Mouse (Mus musculus): Measurements from ENCODE around the gene Cntfr. TPM values are rescaled to one million over a fixed set of nuclear protein-coding genes. Genes with fewer than 3 reads are reported as not detected.

The Cntfr gene
- total and polyA plus RNA-seq, 2 experiments from 2014 or later, result 0.38 TPM; not detected in 1

GRCm38 (mm10) chr4:41682789-41683188, 14.1 kb downstream of the Cntfr start:
- Histone ChIP-seq H3K27me3 (ENCODE audit: control insufficient read depth, insufficient read depth, low read length) (peaks cover 14% of the 10 kb centered on the region), H3K9me3 (replicated peaks; ENCODE audit: control insufficient read depth, low read length) (no peaks in the 10 kb centered on the region), H3K4me1 (ENCODE audit: control insufficient read depth, insufficient read depth) (peaks cover 8% of the 10 kb centered on the region; the same call in 1 of the 2 replicates), H3K9ac (replicated peaks; ENCODE audit: low read depth, low read length) (no peak overlapping the region), H3K4me3 (ENCODE audit: low read depth, low read length) (no peak overlapping the region), H3K27ac (ENCODE audit: low read depth) (no peak overlapping the region), H3K36me3 (replicated peaks; ENCODE audit: control insufficient read depth, insufficient read depth, low read length) (no peaks in the 10 kb centered on the region), H3K4me2 (ENCODE audit: low read depth, low read length) (no peak overlapping the region)
- WGBS, result 46% methylated on average over 6 of the region's 6 CpGs
- peak; percentile 2 for DNase-seq (ENCODE audit: low spot score)
- ATAC-seq (ENCODE audit: insufficient read depth, low read depth), result no peak
- TF ChIP-seq CTCF (IDR thresholded peaks at IDR 0.05; ENCODE audit: low read depth) (no peak), EP300 (IDR thresholded peaks at IDR 0.05; ENCODE audit: low read depth) (no peak)

- Histone ChIP-seq H3K36me3 (replicated peaks; ENCODE audit: control insufficient read depth, insufficient read depth, low read length) (no peaks in the 10 kb centered on the region), H3K4me1 (ENCODE audit: control insufficient read depth, insufficient read depth) (peaks cover 10% of the 10 kb centered on the region), H3K4me2 (ENCODE audit: low read depth, low read length) (no peak overlapping the region), H3K4me3 (ENCODE audit: low read depth, low read length) (no peak overlapping the region), H3K27me3 (ENCODE audit: control insufficient read depth, insufficient read depth, low read length) (peaks cover 16% of the 10 kb centered on the region), H3K9ac (replicated peaks; ENCODE audit: low read depth, low read length) (no peak overlapping the region), H3K27ac (ENCODE audit: low read depth) (no peak overlapping the region), H3K9me3 (replicated peaks; ENCODE audit: control insufficient read depth, low read length) (no peaks in the 10 kb centered on the region)
- DNase-seq (ENCODE audit: low spot score) (peak; percentile 3), ATAC-seq (ENCODE audit: insufficient read depth, low read depth) (no peak)
- TF ChIP-seq CTCF (IDR thresholded peaks at IDR 0.05; ENCODE audit: low read depth), result no peak
- no peak for TF ChIP-seq EP300 (IDR thresholded peaks at IDR 0.05; ENCODE audit: low read depth)
- 63% methylated on average over 10 of the region's 10 CpGs for WGBS
Measured at GRCm38 (mm10) chr4:41681947-41682346, 14.9 kb downstream of the Cntfr start.

DNA sequence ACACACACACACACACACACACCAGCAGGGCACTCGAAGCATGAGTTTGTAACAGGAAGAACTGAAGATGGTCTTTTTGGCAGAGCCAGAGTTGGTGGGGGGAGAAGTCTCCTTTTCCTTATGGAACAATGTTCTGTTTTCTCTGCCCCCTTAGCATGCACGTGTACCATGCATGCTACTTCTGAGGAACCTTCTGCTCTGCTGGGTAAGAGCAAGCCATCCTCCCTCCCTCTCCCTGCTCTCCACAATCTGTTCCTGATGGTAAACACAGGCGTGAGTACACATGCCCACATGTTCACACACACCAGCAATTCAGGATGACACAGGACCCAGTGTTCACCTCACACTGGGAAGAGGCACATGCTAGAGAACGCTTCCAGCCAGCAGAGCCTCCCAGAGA, 15.7 kb downstream of the Cntfr start:
- no peak overlapping the region for H3K4me2 ChIP-seq (ENCODE audit: low read depth, low read length)
- H3K27ac ChIP-seq (ENCODE audit: low read depth), result no peak overlapping the region
- no peaks in the 10 kb centered on the region for H3K9me3 ChIP-seq (replicated peaks; ENCODE audit: control insufficient read depth, low read length)
- no peaks in the 10 kb centered on the region for H3K36me3 ChIP-seq (replicated peaks; ENCODE audit: control insufficient read depth, insufficient read depth, low read length)
- TF ChIP-seq EP300 (IDR thresholded peaks at IDR 0.05; ENCODE audit: low read depth), result no peak
- TF ChIP-seq CTCF (IDR thresholded peaks at IDR 0.05; ENCODE audit: low read depth), result no peak
- H3K4me1 ChIP-seq (ENCODE audit: control insufficient read depth, insufficient read depth), result peaks cover 12% of the 10 kb centered on the region
- ATAC-seq (ENCODE audit: insufficient read depth, low read depth) (no peak), DNase-seq (ENCODE audit: low spot score) (no peak)
- H3K4me3 ChIP-seq (ENCODE audit: low read depth, low read length), result no peak overlapping the region
- no peak overlapping the region for H3K9ac ChIP-seq (replicated peaks; ENCODE audit: low read depth, low read length)
- 71% methylated on average over 4 of the region's 4 CpGs for WGBS
- peaks cover 24% of the 10 kb centered on the region for H3K27me3 ChIP-seq (ENCODE audit: control insufficient read depth, insufficient read depth, low read length)

DNA sequence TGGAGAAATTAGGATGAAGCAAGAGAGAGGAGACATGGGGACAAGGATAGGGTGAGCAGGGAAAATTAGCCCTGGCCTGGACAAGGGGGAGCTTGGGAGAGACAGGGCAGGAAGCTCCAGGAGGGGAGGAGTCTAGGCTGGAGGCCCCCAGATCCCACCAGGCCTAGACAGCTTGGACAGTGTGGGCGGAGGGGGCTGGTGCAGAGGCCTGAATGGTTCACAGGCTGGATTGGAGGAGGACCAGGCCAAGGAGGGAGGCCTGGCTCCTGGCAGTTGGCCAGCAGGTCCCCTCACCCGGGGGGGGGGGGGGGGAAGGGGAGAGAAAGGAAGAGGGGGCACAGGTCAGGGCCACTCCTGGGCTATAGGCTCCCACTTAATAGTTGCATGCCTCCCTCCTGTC, 17.6 kb downstream of the Cntfr start:
- no peak for TF ChIP-seq EP300 (IDR thresholded peaks at IDR 0.05; ENCODE audit: low read depth)
- TF ChIP-seq CTCF (IDR thresholded peaks at IDR 0.05; ENCODE audit: low read depth), result no peak
- WGBS, result no CpG with 5 or more reads among the region's 2 CpGs
- no peak overlapping the region for H3K4me3 ChIP-seq (ENCODE audit: low read depth, low read length)
- H3K4me2 ChIP-seq (ENCODE audit: low read depth, low read length), result no peak overlapping the region
- no peak; the same call in 1 of the 2 replicates for ATAC-seq (ENCODE audit: insufficient read depth, low read depth)
- no peak for DNase-seq (ENCODE audit: low spot score)
- no peak overlapping the region; the same call in 1 of the 2 replicates for H3K9ac ChIP-seq (replicated peaks; ENCODE audit: low read depth, low read length)
- peaks cover 12% of the 10 kb centered on the region for H3K4me1 ChIP-seq (ENCODE audit: control insufficient read depth, insufficient read depth)
- H3K27me3 ChIP-seq (ENCODE audit: control insufficient read depth, insufficient read depth, low read length), result peaks cover 30% of the 10 kb centered on the region
- H3K36me3 ChIP-seq (replicated peaks; ENCODE audit: control insufficient read depth, insufficient read depth, low read length), result no peaks in the 10 kb centered on the region
- no peak overlapping the region for H3K27ac ChIP-seq (ENCODE audit: low read depth)
- no peaks in the 10 kb centered on the region for H3K9me3 ChIP-seq (replicated peaks; ENCODE audit: control insufficient read depth, low read length)

DNA sequence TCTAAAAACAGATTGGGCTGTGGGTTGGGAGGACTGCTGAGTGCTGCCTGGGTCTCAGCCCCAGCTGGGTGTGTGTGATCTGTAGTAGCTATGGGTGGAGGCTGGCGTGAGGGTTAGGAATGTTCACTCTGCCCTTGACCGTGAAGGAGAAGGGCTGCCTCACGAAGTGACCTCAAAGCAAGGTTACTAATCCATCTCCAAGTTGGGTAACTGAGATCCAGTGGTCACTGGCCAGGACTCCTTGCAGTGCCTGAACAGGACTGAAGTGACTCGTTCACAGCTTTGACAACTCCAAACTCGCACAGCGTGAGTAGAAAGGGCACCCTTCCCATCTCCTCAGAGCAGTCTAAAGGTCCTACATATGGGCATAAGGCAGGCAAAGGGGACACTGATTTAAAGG, 18.0 kb downstream of the Cntfr start:
- ATAC-seq (ENCODE audit: insufficient read depth, low read depth) (no peak), DNase-seq (ENCODE audit: low spot score) (no peak)
- WGBS, result 45% methylated on average over 6 of the region's 6 CpGs
- Histone ChIP-seq H3K9ac (replicated peaks; ENCODE audit: low read depth, low read length) (no peak overlapping the region), H3K4me2 (ENCODE audit: low read depth, low read length) (no peak overlapping the region), H3K27ac (ENCODE audit: low read depth) (no peak overlapping the region), H3K4me1 (ENCODE audit: control insufficient read depth, insufficient read depth) (peaks cover 12% of the 10 kb centered on the region), H3K4me3 (ENCODE audit: low read depth, low read length) (no peak overlapping the region), H3K36me3 (replicated peaks; ENCODE audit: control insufficient read depth, insufficient read depth, low read length) (no peaks in the 10 kb centered on the region), H3K27me3 (ENCODE audit: control insufficient read depth, insufficient read depth, low read length) (peaks cover 30% of the 10 kb centered on the region), H3K9me3 (replicated peaks; ENCODE audit: control insufficient read depth, low read length) (no peaks in the 10 kb centered on the region)
- TF ChIP-seq CTCF (IDR thresholded peaks at IDR 0.05; ENCODE audit: low read depth) (no peak), EP300 (IDR thresholded peaks at IDR 0.05; ENCODE audit: low read depth) (no peak)

- 32% methylated on average over 13 of the region's 13 CpGs for WGBS
- no peak for DNase-seq (ENCODE audit: low spot score)
- Histone ChIP-seq H3K9ac (replicated peaks; ENCODE audit: low read depth, low read length) (no peak overlapping the region), H3K9me3 (replicated peaks; ENCODE audit: control insufficient read depth, low read length) (no peaks in the 10 kb centered on the region), H3K4me3 (ENCODE audit: low read depth, low read length) (no peak overlapping the region), H3K27ac (ENCODE audit: low read depth) (no peak overlapping the region), H3K27me3 (ENCODE audit: control insufficient read depth, insufficient read depth, low read length) (peaks cover 27% of the 10 kb centered on the region), H3K36me3 (replicated peaks; ENCODE audit: control insufficient read depth, insufficient read depth, low read length) (no peaks in the 10 kb centered on the region), H3K4me1 (ENCODE audit: control insufficient read depth, insufficient read depth) (peaks cover 12% of the 10 kb centered on the region), H3K4me2 (ENCODE audit: low read depth, low read length) (no peak overlapping the region)
- no peak for TF ChIP-seq EP300 (IDR thresholded peaks at IDR 0.05; ENCODE audit: low read depth)
- no peak for TF ChIP-seq CTCF (IDR thresholded peaks at IDR 0.05; ENCODE audit: low read depth)
- peak; percentile 58 for ATAC-seq (ENCODE audit: insufficient read depth, low read depth)
Measured at GRCm38 (mm10) chr4:41677006-41677629, 19.8 kb downstream of the Cntfr start.
